Mouse (Mus musculus) adrenal gland, adult 2 months (tissue): Measurements from ENCODE around the gene Avpi1. TPM values are rescaled to one million over a fixed set of nuclear protein-coding genes. Genes with fewer than 3 reads are reported as not detected.
"Not testable (repeated sequence)": the region's sequence is repeated elsewhere in the genome, so short reads cannot be mapped to it uniquely, and the experiment has no call there.

Experiments
- DNase-seq: peaks from one replicate; pipeline ENCODE4 v3.0.0; 2021
- polyA plus RNA-seq: library from polyadenylated mRNA; depleted of rRNA; stranded (reverse); fragments of >200 nt; gene quantifications from 2 replicates; pipeline ENCODE4 v1.2.3, GENCODE M21; 2012; rRNA removed
- total RNA-seq, 2 experiments: library from RNA; stranded (reverse); gene quantifications; 2 replicates each; pipeline ENCODE4 v1.2.3; 2021

The Avpi1 gene
- total and polyA plus RNA-seq, 3 experiments: 78.6 to 112 (median 101) TPM

- DNase-seq: no peak
Measured at GRCm38 (mm10) chr19:42115783-42116335, 13.0 kb downstream of the Avpi1 start.

GRCm38 (mm10) chr19:42104681-42105080 is 24.2 kb downstream of the Avpi1 start:
- DNase-seq: no peak

GRCm38 (mm10) chr19:42099406-42099805 is 29.5 kb downstream of the Avpi1 start:
- DNase-seq: no peak

GRCm38 (mm10) chr19:42090637-42091141 is 38.2 kb downstream of the Avpi1 start:
- DNase-seq: no peak

- peak; percentile 100 for DNase-seq
Measured at GRCm38 (mm10) chr19:42089748-42090595, 38.9 kb downstream of the Avpi1 start, which contains the start of gene Pi4k2a. Gene Pi4k2a, plus strand, starts transcription at chr19:42090470.

- DNase-seq: peak; percentile 64
Measured at GRCm38 (mm10) chr19:42089103-42089747, 39.6 kb downstream of the Avpi1 start.

- DNase-seq: peak; percentile 90
Measured at GRCm38 (mm10) chr19:42086166-42086565, 42.7 kb downstream of the Avpi1 start, which contains the start of gene Morn4. Gene Morn4, minus strand, starts transcription at chr19:42086357.

GRCm38 (mm10) chr19:42085690-42086089 is 43.2 kb downstream of the Avpi1 start:
- no peak for DNase-seq

GRCm38 (mm10) chr19:42081613-42082012 is 47.2 kb downstream of the Avpi1 start:
- DNase-seq: not testable (repeated sequence)

- no peak for DNase-seq
Measured at GRCm38 (mm10) chr19:42080469-42080868, 48.4 kb downstream of the Avpi1 start.

GRCm38 (mm10) chr19:42079950-42080349 is 48.9 kb downstream of the Avpi1 start:
- DNase-seq: peak; percentile 64

GRCm38 (mm10) chr19:42079006-42079405 is 49.9 kb downstream of the Avpi1 start:
- DNase-seq: no peak

GRCm38 (mm10) chr19:42078566-42078965 is 50.3 kb downstream of the Avpi1 start:
- no peak for DNase-seq

GRCm38 (mm10) chr19:42075992-42076391 is 52.9 kb downstream of the Avpi1 start:
- no peak for DNase-seq

GRCm38 (mm10) chr19:42075051-42075450 is 53.8 kb downstream of the Avpi1 start:
- DNase-seq: peak; percentile 38

Other genes with a start within 250 kb of the Avpi1 start
- gene Rrp12, start 232.9 kb downstream of the Avpi1 start, total RNA-seq: 10 to 100 TPM; 13.9 to 15.2 TPM
- 4.3 and 6.6 TPM in 2 replicates for gene Rrp12, start 232.9 kb downstream of the Avpi1 start, polyA plus RNA-seq
- 100 to 1,000 TPM; 804 to 889 TPM for gene Pgam1, start 217.1 kb downstream of the Avpi1 start, total RNA-seq
- gene Pgam1, start 217.1 kb downstream of the Avpi1 start, polyA plus RNA-seq: 521 and 639 TPM in 2 replicates
- 10 to 100 TPM; 28.2 to 31.9 TPM for gene Exosc1, start 195.6 kb downstream of the Avpi1 start, total RNA-seq
- 6.9 and 9.4 TPM in 2 replicates for gene Exosc1, start 195.6 kb downstream of the Avpi1 start, polyA plus RNA-seq
- 10 to 100 TPM; 26.0 to 26.2 TPM for gene Zdhhc16, start 195.6 kb downstream of the Avpi1 start, total RNA-seq
- gene Zdhhc16, start 195.6 kb downstream of the Avpi1 start, polyA plus RNA-seq: 56.9 and 73.6 TPM in 2 replicates
- gene Mms19, start 147.9 kb downstream of the Avpi1 start, total RNA-seq: 10 to 100 TPM; 15.9 to 22.0 TPM
- gene Mms19, start 147.9 kb downstream of the Avpi1 start, polyA plus RNA-seq: 48.3 and 49.2 TPM in 2 replicates
- 10 to 100 TPM; 12.8 to 21.1 TPM for gene Ubtd1, start 147.3 kb downstream of the Avpi1 start, total RNA-seq
- gene Ubtd1, start 147.3 kb downstream of the Avpi1 start, polyA plus RNA-seq: 29.3 and 31.3 TPM in 2 replicates
- gene Ankrd2, start 93.1 kb downstream of the Avpi1 start, total RNA-seq: under 1 TPM; 0.35 to 0.61 TPM
- 0.16 and 0.27 TPM in 2 replicates for gene Ankrd2, start 93.1 kb downstream of the Avpi1 start, polyA plus RNA-seq
- 1 to 10 TPM; 3.7 to 8.0 TPM for gene Hoga1, start 83.4 kb downstream of the Avpi1 start, total RNA-seq
- 1.5 and 1.6 TPM in 2 replicates for gene Hoga1, start 83.4 kb downstream of the Avpi1 start, polyA plus RNA-seq
- gene 4933411K16Rik, start 76.8 kb downstream of the Avpi1 start, total RNA-seq: under 1 TPM; 0.55 to 0.75 TPM
- 0.09 and 0.12 TPM in 2 replicates for gene 4933411K16Rik, start 76.8 kb downstream of the Avpi1 start, polyA plus RNA-seq
- gene Morn4, start 42.7 kb downstream of the Avpi1 start, total RNA-seq: 10 to 100 TPM in 1 of 2 experiments, 1 to 10 TPM in 1; 7.5 to 15.5 TPM
- 10.6 and 13.0 TPM in 2 replicates for gene Morn4, start 42.7 kb downstream of the Avpi1 start, polyA plus RNA-seq
- gene Pi4k2a, start 38.6 kb downstream of the Avpi1 start, total RNA-seq: 10 to 100 TPM; 62.3 to 69.9 TPM
- gene Pi4k2a, start 38.6 kb downstream of the Avpi1 start, polyA plus RNA-seq: 43.7 and 44.5 TPM in 2 replicates
- 10 to 100 TPM; 30.0 to 56.7 TPM for gene Marveld1, start 18.3 kb upstream of the Avpi1 start, total RNA-seq
- gene Marveld1, start 18.3 kb upstream of the Avpi1 start, polyA plus RNA-seq: 76.2 and 87.1 TPM in 2 replicates
- gene Zfyve27, start 34.9 kb upstream of the Avpi1 start, total RNA-seq: 10 to 100 TPM; 43.6 to 47.9 TPM
- gene Zfyve27, start 34.9 kb upstream of the Avpi1 start, polyA plus RNA-seq: 37.6 and 49.2 TPM in 2 replicates
- gene Sfrp5, start 73.2 kb upstream of the Avpi1 start, total RNA-seq: 1 to 10 TPM; 2.7 to 3.9 TPM
- gene Sfrp5, start 73.2 kb upstream of the Avpi1 start, polyA plus RNA-seq: 11.5 and 22.6 TPM in 2 replicates
- 1 to 10 TPM in 1 of 2 experiments, under 1 TPM in 1; 0.69 to 1.3 TPM for gene Golga7b, start 118.5 kb upstream of the Avpi1 start, total RNA-seq
- 1.1 and 2.8 TPM in 2 replicates for gene Golga7b, start 118.5 kb upstream of the Avpi1 start, polyA plus RNA-seq